Mouse (Mus musculus): ENCODE data around the gene 6430548M08Rik. TPM values are rescaled to one million over a fixed set of nuclear protein-coding genes. Genes with fewer than 3 reads are reported as not detected.

Gene 6430548M08Rik
- polyA plus RNA-seq, 1 experiment from 2014 or later = 3.0 TPM

DNA sequence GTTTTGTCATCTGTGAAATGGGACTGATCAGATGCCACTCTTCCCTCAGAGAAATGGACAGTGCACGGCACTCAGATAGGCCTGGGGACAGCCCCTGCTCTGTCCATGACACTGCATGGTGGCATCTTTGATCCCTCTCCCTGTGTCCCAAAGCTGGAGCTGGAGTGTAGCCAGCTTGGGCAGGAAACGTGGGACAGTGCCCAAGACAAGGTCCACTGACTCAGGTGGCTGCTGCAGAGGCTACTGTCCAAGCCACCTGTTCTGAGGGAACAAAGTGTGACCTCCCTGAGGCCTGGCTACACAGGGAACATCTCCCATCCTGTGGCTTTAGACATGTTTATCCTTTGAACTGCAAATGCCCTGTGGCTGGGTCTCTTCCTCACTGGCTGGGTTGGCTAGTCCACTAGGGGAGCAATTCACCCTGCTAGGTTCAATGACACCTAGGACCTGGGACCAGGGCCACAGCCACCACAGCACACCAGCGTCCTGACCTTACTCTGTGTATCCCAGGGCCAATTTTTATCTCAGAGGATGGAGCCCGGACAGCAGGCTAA, 68.0 kb downstream of the 6430548M08Rik start:
- no peak for ATAC-seq (ENCODE audit: insufficient number of reproducible peaks, insufficient read depth, low FRiP score, low TSS enrichment, low read depth)
- 66% methylated on average over 4 of the region's 4 CpGs for WGBS
- Histone ChIP-seq H3K4me1 (replicated peaks) (peaks cover 66% of the 10 kb centered on the region), H3K4me2 (no peak overlapping the region), H3K9me3 (no peaks in the 10 kb centered on the region), H3K9ac (replicated peaks) (no peak overlapping the region), H3K27me3 (peaks cover 2% of the 10 kb centered on the region; the same call in 1 of the 2 replicates), H3K27ac (no peak overlapping the region), H3K36me3 (no peaks in the 10 kb centered on the region), H3K4me3 (replicated peaks) (no peak overlapping the region)

DNA sequence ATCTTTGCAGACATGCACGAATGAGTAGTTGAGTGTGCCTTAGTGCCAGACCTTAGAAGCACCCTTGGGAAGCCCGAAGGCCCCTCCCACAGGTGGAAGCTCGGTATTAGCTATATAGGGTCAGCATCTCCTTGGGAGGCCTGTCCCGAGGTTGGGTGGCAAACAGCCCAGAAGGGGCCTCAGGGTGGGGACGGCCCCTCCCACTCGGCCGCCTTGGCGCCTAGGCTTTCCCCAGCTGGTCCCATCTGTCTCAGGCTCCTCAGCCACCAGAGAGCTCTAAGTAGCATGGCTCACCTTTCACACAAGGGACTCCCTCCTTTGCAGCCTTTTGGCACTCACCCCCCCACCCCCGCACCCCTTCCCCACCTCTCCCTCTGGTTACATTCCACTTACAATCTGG, 70.4 kb downstream of the 6430548M08Rik start:
- H3K4me3 ChIP-seq (replicated peaks) = no peak overlapping the region
- 19% methylated on average over 9 of the region's 9 CpGs for WGBS
- no peak overlapping the region; the same call in 1 of the 2 replicates for H3K9ac ChIP-seq (replicated peaks)
- ATAC-seq (ENCODE audit: insufficient number of reproducible peaks, insufficient read depth, low FRiP score, low TSS enrichment, low read depth) = no peak
- no peaks in the 10 kb centered on the region for H3K36me3 ChIP-seq
- H3K4me1 ChIP-seq (replicated peaks) = peaks cover 57% of the 10 kb centered on the region
- H3K27me3 ChIP-seq = no peaks in the 10 kb centered on the region
- no peaks in the 10 kb centered on the region for H3K9me3 ChIP-seq
- H3K4me2 ChIP-seq = 0 out of 2 replicates have a peak overlapping the region, but pooled peaks have one; percentile 43
- peak overlapping the region; percentile 92 for H3K27ac ChIP-seq

DNA sequence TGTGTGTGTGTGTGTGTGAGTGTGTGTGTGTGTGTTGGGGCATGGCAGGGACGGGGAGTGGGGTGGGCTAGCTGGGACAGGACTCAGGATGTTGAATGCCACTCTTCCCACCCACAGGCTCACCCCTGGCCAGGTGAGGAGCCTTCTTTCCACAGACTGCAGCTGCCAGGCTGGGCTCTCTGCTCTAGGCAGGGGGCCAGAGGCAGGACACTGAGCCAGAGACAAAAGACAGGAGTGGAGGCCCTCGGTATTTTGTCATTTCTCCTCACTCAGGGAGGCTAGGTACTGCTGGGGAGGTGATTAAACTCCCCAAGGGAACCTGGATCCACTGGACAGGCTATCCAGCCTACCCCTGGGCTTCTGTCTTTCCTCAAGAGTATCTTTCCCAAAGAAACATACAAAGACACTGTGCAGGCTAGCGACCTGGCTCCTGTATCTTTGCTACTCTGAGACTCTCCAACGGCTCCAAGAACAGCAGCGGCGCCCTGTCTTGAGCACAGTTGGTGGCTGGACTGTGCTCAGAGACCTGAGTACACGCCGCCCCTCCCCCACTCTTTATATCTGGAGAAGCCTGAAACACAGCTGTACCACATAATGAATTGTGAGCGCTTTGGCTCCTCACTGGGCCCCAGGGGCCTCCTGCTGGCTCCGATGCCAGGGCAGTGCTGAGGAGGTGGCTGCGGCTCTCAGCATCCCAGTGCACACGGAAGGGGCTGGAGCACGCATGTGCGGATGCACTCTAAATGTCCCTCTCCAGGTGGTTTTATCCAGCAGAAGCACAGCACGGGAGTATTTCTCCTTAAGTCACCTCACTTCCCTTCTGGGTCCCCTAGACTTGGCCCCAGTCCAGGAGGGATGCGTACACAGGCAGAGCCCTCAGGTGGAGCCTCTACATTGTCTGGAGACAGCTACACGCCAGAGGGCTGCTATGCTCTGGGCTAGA, 71.2 kb downstream of the 6430548M08Rik start:
- Histone ChIP-seq H3K36me3 (no peaks in the 10 kb centered on the region), H3K4me3 (replicated peaks) (no peak overlapping the region), H3K4me1 (replicated peaks) (peaks cover 60% of the 10 kb centered on the region), H3K9me3 (no peaks in the 10 kb centered on the region), H3K9ac (replicated peaks) (peak overlapping the region; percentile 42; the same call in 1 of the 2 replicates), H3K27me3 (no peaks in the 10 kb centered on the region), H3K27ac (peak overlapping the region; percentile 92), H3K4me2 (peak overlapping the region; percentile 43)
- ATAC-seq (ENCODE audit: insufficient number of reproducible peaks, insufficient read depth, low FRiP score, low TSS enrichment, low read depth) = no peak
- WGBS = 24% methylated on average over 16 of the region's 17 CpGs

DNA sequence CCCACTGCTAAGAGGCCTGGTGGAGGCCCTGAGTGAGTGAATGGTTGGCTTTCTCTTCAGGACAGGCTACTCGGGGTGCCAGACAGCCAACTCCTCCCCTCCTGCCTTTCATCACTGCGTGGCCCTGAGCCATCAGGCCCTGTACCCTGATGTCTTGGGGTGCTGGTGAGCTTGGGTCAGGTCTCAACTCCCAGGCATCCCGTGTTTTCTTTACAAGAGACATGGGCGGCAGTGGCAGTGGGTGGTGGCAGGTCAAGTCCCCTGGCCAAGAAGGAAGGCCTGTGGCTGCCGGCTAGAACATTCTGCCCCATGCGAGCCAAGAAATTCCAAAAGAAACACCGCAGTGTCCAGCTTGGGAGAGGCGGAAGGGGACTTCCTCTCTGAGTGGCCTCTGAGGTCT, 72.5 kb downstream of the 6430548M08Rik start:
- Histone ChIP-seq H3K4me2 (no peak overlapping the region), H3K4me3 (replicated peaks) (no peak overlapping the region), H3K27ac (no peak overlapping the region), H3K36me3 (no peaks in the 10 kb centered on the region), H3K27me3 (no peaks in the 10 kb centered on the region), H3K4me1 (replicated peaks) (peaks cover 65% of the 10 kb centered on the region), H3K9me3 (no peaks in the 10 kb centered on the region), H3K9ac (replicated peaks) (no peak overlapping the region)
- ATAC-seq (ENCODE audit: insufficient number of reproducible peaks, insufficient read depth, low FRiP score, low TSS enrichment, low read depth) = no peak
- WGBS = 68% methylated on average over 8 of the region's 8 CpGs

DNA sequence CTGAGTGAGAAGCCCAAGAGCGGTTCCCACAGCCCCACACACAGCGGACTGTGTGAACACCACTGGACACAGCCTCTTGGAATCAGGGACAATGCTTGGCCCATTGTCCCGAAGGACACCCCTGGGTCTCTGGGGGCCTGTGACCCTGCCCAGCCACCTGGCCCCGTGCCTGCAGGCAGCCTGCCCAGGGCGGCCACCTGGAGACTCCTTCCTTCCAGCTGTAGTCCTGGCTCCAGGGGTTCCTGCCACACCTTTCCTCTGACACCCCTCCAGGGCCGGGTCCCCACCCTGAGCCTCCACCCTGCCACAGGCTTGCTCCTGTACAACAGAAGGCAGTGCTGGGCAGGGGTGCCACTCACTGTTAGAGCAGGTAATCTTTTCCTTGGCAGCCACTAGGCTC, 74.6 kb downstream of the 6430548M08Rik start:
- no peaks in the 10 kb centered on the region for H3K27me3 ChIP-seq
- H3K4me2 ChIP-seq = no peak overlapping the region
- no peaks in the 10 kb centered on the region for H3K9me3 ChIP-seq
- WGBS = 87% methylated on average over 6 of the region's 6 CpGs
- H3K36me3 ChIP-seq = no peaks in the 10 kb centered on the region
- ATAC-seq (ENCODE audit: insufficient number of reproducible peaks, insufficient read depth, low FRiP score, low TSS enrichment, low read depth) = no peak
- H3K4me3 ChIP-seq (replicated peaks) = no peak overlapping the region
- no peak overlapping the region for H3K9ac ChIP-seq (replicated peaks)
- H3K27ac ChIP-seq = no peak overlapping the region
- H3K4me1 ChIP-seq (replicated peaks) = peaks cover 71% of the 10 kb centered on the region

DNA sequence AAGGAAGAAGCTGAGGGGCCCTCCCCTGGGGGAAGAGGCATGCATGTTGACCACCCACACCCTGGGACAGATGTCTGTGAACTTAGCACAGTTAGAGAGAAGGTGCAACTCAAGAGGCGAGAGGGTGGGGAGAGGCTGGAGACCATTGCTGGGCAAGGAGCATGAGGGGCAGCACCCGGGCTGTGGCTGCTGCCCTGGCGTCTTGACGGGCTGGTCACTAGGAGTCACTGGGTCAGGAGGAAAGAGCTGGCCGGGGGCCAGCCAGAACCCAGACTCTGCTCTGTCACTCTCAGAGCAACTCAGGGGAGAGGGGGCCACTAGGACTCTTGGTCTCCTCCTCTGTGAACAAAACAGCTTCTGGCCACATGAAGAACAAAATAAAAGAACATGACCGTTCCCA, 75.5 kb downstream of the 6430548M08Rik start:
- Histone ChIP-seq H3K4me2 (no peak overlapping the region), H3K27me3 (no peaks in the 10 kb centered on the region), H3K4me1 (replicated peaks) (peaks cover 63% of the 10 kb centered on the region), H3K9me3 (no peaks in the 10 kb centered on the region), H3K9ac (replicated peaks) (no peak overlapping the region), H3K27ac (peak overlapping the region; percentile 94; the same call in 1 of the 2 replicates), H3K4me3 (replicated peaks) (no peak overlapping the region), H3K36me3 (no peaks in the 10 kb centered on the region)
- 76% methylated on average over 6 of the region's 6 CpGs for WGBS
- no peak for ATAC-seq (ENCODE audit: insufficient number of reproducible peaks, insufficient read depth, low FRiP score, low TSS enrichment, low read depth)

DNA sequence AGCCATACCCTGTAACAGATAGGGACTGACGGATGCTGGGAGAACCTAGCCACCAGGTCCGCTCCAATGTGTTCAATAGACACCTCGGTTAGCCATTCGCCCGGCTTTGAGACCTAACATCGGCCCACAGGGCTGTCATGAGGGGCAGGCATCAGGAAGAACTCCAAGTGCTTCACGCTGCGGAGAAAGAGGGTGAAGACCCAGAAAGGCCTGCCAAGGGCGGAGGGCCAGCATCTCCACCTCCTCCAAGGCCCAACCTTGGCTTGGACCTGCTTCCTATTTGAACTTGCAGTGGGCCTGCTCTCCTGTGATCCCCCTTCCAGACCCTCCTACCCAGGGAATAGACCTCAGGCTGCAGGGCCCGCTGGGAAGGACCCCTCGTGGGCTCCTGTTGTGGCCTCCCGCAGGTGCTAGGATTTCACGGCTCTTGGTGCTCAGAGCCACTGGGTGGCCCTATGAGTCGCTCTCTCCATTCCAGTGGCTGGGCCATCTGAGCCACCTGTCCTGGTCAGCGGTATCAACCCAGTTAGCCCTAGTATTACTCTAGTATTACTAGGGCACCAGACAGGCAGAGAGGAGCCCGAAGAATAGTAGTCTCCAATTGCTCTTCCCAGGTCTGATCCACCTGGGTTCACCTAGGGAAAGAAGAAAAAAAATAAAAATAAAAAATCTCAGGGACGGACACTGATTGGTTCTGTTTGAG, 76.3 kb downstream of the 6430548M08Rik start:
- H3K9ac ChIP-seq (replicated peaks) = no peak overlapping the region
- no peaks in the 10 kb centered on the region for H3K36me3 ChIP-seq
- H3K9me3 ChIP-seq = no peaks in the 10 kb centered on the region
- H3K4me1 ChIP-seq (replicated peaks) = peaks cover 55% of the 10 kb centered on the region
- WGBS = 77% methylated on average over 17 of the region's 17 CpGs
- peak overlapping the region; percentile 94 for H3K27ac ChIP-seq
- H3K27me3 ChIP-seq = no peaks in the 10 kb centered on the region
- H3K4me3 ChIP-seq (replicated peaks) = no peak overlapping the region
- no peak; the same call in 1 of the 2 replicates for ATAC-seq (ENCODE audit: insufficient number of reproducible peaks, insufficient read depth, low FRiP score, low TSS enrichment, low read depth)
- no peak overlapping the region for H3K4me2 ChIP-seq

DNA sequence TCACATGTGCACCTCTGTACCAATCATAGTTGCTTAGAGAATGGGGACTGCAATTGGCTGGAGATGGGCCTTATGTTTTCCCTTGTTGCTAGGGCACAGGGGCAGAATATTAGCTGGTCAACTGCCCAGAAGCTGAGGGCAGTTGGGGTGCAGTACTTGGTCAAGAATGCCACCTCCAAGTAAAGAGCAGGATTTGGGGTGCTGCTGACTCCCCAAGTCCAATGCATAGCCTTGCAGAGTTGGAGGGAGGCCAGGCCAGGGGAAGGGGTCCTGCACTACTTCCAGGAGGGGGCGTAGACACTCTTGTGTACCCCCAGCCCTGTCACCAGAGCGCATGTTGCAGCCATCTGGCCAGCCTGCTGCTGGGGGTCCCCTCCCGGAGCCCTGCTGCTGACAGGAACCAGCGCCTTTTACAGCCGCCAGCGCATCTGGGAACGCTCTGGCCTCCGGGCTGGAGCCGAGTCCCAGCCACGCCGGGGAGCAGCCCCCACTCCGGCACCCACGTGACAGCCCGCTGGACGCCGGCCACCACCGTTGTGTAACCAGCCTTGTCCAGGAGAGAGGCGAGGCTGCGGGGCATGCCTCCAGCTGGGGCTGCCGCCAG, 77.0 kb downstream of the 6430548M08Rik start:
- peak overlapping the region; percentile 23 for H3K4me3 ChIP-seq (replicated peaks)
- H3K27ac ChIP-seq = peak overlapping the region; percentile 94
- H3K27me3 ChIP-seq = no peaks in the 10 kb centered on the region
- peak overlapping the region; percentile 57 for H3K4me2 ChIP-seq
- H3K9ac ChIP-seq (replicated peaks) = peak overlapping the region; percentile 38; the same call in 1 of the 2 replicates
- 26% methylated on average over 20 of the region's 20 CpGs for WGBS
- H3K4me1 ChIP-seq (replicated peaks) = peaks cover 48% of the 10 kb centered on the region
- no peaks in the 10 kb centered on the region for H3K36me3 ChIP-seq
- ATAC-seq (ENCODE audit: insufficient number of reproducible peaks, insufficient read depth, low FRiP score, low TSS enrichment, low read depth) = peak; percentile 88
- H3K9me3 ChIP-seq = no peaks in the 10 kb centered on the region

DNA sequence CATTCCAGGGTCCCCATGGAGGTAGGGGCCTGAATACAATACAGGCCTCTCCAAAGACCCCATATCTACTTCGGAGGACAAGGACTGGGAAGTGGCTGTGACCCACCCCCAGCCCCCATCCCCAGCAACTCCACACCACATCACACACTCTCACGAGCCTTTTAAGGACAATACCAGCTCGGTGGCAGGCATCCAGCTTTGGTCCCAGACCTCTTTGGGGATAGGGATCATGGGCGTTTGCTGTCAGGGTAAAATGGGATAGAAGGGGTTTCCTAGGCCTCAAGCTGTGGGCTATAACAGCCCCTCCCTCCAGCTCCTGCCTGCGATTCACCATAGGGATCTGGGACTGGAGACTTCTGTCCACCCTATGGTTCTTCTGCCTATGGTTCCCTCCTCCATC, 77.7 kb downstream of the 6430548M08Rik start:
- 67% methylated on average over 5 of the region's 5 CpGs for WGBS
- Histone ChIP-seq H3K4me3 (replicated peaks) (no peak overlapping the region), H3K27me3 (no peaks in the 10 kb centered on the region), H3K36me3 (no peaks in the 10 kb centered on the region), H3K9ac (replicated peaks) (peak overlapping the region; percentile 38; the same call in 1 of the 2 replicates), H3K4me2 (peak overlapping the region; percentile 57), H3K27ac (peak overlapping the region; percentile 94), H3K9me3 (no peaks in the 10 kb centered on the region), H3K4me1 (replicated peaks) (peaks cover 41% of the 10 kb centered on the region)
- no peak for ATAC-seq (ENCODE audit: insufficient number of reproducible peaks, insufficient read depth, low FRiP score, low TSS enrichment, low read depth)

DNA sequence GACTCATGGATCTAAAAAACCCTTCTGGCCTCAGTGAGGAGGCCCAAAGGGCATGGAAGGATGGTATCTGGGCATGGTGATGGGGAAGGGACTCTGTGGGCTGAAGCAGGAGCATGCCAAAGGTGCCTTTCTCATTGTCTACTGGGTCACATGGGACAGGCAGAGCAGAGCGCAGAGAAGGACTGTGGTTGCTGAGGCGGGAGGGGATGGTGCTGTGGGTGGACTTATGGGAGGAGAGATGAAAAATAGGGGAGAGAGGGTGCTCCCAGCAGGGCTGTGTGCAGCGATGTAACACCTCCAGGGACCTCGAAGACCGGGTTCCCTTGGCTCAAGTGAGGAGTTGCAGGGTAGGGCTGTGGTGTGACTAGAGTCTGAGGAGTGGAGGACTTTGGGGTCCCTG, 78.2 kb downstream of the 6430548M08Rik start:
- WGBS = over 99% methylated on average over 5 of the region's 5 CpGs
- Histone ChIP-seq H3K9ac (replicated peaks) (no peak overlapping the region), H3K9me3 (no peaks in the 10 kb centered on the region), H3K4me2 (no peak overlapping the region), H3K27ac (peak overlapping the region; percentile 94), H3K4me3 (replicated peaks) (no peak overlapping the region), H3K36me3 (no peaks in the 10 kb centered on the region), H3K4me1 (replicated peaks) (peaks cover 36% of the 10 kb centered on the region), H3K27me3 (no peaks in the 10 kb centered on the region)
- ATAC-seq (ENCODE audit: insufficient number of reproducible peaks, insufficient read depth, low FRiP score, low TSS enrichment, low read depth) = no peak

DNA sequence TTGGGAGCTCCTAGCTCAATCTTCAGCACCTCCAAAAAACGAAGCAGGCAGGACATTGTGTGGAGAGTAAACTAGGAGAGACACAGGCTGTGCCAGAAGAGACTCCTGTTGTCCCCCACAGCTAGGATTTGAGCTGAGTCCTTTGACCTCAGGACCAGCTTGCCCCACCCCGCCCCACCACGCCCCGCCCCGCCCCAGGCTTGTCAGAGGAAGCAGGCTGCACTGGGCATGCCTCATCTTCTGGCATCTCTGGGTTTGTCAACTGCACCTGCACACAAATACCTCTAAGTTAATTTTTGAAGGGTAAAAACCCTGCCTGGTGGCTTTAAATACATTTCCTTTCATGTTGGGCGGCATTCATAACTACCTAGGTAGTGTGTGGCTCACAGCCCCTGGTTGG, 87.4 kb downstream of the 6430548M08Rik start:
- Histone ChIP-seq H3K9me3 (peaks cover 8% of the 10 kb centered on the region), H3K27me3 (no peaks in the 10 kb centered on the region), H3K36me3 (no peaks in the 10 kb centered on the region), H3K4me1 (replicated peaks) (0 out of 2 replicates have a peak, but pooled peaks cover 2% of the 10 kb centered on the region), H3K27ac (no peak overlapping the region), H3K9ac (replicated peaks) (no peak overlapping the region), H3K4me2 (no peak overlapping the region), H3K4me3 (replicated peaks) (no peak overlapping the region)
- no peak for ATAC-seq (ENCODE audit: insufficient number of reproducible peaks, insufficient read depth, low FRiP score, low TSS enrichment, low read depth)
- 87% methylated on average over 6 of the region's 6 CpGs for WGBS

Measured in limb, embryonic 12.5 days (tissue).